Mouse (Mus musculus): ENCODE data around the gene Nop16.

The Nop16 gene

DNA sequence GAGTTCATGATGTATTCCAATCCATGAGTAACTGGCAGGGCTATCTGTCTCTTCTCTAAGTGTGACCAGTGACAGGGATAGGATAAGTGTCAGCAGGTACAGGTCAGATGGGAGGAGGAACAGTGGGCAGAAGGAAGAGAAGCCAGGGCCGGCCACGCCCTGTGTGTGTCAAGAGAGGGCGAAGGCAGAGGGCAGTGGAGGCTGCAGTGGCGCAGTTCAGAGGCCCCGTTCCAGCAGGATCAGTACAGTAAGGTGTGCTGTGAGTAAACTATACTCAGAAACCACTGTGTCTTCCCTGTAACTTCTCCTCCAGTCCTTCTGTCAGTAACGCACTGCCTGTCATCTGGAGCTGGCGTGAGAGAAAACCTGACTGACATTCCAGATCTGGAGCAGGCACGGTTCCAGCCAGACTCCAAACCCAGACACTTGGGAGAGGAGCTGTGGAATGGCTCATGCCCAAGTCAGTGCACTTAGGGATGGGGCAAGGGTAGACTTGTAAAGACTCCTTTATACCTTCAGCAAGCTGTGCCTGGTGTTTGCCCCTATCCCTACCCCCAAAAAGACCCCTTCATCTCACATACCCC is 6.3 kb upstream of the Nop16 start:
- no peak for DNase-seq

DNA sequence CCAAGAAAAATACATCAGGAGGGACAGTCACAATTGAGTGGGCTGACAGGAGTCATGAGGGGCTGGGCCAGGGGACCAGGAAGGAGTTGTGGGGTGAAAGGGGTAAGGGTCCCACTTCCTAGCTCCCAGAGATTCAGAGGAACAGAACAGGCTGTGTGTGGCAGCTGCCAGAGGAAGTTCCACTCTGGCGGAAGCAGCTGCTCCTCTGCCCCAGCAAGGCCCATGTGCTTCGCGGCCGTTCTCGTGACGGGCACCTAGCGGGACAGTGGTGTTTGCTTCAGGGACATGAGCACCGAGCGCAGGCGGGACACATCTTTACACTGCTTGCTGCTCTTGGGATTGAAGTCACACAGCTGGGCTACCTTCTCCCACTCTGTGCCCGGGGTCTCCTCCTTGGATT is 3.7 kb upstream of the Nop16 start:
- no peak for DNase-seq

DNA sequence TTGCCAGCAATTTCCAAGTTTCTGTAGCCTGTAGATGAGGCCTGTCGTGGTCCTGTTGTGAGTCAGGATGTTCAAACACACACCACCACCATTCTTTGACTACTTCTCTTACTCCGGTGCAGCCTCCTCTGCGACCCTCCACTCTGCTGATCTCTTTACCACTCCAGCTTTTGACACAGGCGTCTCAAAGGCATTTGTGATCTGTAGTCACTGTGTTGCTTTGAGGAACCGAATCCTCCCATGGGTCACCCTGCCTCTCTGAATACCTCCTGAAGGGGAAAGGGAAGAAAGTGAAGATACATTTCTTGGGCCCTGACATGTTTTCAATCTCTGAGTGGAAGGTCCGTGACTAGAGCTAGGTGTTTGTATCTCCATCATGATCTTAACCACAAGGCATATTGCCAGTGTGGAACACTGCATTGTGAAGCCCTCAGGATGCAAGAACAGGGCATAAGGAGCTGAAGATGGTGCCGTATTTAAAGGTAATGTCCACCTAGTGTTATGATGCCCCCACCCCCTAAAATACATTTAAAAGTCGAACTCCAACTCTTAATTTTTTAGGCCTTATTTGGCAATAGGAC is 2.0 kb upstream of the Nop16 start:
- no peak for DNase-seq

DNA sequence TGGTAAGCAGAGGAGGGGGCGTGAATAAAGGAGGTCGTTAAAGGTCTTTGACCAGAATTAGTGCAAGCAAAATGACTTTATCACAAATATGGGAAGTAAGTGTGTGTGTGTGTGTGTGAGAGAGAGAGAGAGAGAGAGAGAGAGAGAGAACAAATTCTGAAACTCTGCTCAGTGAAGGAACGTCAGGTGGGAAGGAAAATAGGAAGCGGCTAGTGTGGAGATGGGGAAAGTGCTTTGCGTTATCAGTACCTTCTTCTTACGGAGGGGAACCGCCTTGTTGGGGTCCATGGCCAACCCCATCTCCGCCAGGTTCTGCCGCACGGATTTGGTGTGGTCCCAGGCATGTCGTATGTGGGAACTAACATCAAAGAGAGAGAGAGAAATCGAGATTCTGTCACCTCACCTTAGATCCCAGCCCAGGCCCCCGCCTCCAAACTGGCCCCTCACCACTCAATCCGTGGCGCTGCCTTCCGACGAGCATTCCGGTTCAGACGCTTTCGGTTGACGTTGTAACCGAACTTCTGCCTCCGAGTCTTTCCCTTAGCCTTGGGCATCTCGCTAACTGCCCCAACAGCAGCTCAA is 385 bp downstream of the Nop16 start:
- DNase-seq = no peak

DNA sequence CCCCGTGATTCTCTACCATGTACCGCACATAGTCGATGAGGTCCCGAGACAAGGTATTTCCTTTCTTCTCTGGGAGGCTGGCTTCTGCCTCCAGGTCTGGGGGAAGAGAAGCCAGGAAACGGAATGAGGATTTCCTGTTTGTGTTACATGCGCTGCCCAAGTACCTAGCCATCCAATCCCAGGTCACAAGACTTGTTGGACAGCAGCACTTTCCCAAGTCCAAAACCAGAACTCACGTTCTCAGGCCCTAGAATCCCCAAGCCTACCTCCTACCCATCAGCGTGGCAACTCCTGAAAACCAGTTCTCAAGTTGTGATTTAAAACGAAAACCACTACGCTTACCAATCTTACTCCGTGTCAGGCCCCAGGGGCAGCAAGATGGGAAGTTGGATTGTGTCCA is 4.1 kb downstream of the Nop16 start:
- no peak for DNase-seq

DNA sequence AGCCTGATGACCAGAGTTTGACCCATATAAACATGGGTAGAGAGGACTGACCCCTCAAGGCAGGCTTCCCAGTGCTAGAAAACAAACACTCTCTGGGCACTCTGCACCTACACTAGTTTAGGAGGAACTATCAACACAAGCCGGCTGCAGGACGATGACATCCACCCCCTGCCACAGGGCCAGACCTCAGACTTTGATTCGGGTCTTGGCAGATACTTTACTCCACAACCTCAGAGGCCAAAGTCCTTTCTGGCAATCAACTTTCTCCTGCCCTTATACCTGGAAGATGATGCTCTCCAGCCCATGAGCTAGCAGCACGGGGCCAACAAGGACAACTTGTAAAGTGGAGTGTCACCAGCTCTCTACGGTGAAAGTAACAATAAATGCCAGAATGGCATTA is 7.0 kb downstream of the Nop16 start:
- no peak for DNase-seq

DNA sequence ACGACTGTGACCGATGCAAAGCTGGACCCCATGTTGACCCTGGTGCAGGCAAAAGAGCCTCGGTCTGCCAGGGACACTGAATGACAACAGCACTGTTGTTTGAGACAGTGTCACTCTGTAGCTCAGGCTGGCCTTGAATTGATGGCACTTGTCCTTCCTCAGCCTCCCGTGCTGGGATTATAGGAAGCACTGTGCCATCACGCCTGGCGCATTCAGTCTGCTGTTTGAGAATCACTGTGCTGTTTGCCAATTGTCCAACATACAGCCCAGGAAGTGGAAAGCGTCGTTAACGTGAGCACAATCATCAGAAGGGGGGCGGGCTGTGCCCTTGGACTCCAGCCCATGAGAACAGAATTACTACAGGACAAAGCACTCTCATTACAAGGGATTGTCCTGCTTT is 7.8 kb downstream of the Nop16 start:
- no peak for DNase-seq

DNA sequence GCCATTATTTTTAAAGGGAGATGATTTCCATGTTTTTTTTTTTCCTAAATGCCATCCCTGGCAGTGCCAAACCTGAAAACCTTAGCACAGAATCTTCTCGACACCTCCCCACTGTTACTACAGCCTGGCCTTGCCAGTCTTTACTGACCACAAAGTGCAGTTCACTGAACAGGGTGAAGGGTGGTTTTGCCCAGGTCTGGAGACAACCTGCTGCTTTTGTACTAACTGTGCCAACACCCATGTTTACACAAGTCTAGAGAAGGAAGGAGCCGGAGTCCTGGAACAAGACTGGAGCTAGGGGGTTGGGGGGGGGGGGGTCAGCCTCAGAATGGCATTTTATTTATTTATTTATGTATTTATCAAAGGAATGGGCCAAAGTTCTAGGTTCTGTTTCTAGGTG is 8.5 kb downstream of the Nop16 start:
- no peak for DNase-seq

DNA sequence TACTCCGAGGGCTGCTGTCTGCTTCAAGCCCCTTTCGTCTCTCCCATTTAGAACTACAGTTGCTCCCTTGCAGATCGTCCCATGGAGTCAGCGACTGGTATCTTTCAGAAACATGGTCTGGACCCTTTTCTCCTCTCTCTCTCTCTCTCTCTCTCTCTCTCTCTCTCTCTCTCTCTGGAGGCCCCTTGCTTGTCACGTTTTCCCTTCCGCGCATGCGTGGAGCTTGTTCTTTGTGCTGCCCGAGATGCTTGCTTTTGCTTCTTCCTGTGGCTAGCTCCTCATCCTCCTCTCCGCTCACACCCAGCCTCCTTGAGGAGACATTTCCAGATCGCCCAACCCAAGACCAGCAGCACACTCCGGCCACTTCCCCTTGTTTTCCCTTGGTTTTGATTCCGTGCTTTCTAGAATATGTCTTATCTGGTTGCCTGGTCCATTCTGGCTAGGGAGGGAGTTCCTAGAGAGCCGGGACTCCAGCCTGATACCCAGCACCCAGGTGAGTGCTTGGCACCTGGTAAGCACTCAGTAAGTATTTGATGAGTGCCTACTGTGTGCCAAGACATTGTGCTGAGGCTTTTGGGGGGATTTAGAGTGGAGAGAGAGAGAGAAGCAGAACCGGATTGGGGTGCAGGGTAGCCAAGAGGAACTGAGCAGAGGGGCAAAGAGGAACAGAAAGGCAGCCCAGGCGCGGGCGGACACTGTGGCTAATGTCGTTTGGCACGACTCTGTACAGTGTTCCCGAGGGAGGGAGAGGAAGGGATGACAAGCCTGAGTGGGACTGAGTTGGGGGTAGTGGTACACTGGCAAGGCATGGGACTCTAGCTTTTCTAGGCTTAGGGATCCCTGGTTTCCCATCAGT is 12.0 kb downstream of the Nop16 start:
- no peak for DNase-seq

DNA sequence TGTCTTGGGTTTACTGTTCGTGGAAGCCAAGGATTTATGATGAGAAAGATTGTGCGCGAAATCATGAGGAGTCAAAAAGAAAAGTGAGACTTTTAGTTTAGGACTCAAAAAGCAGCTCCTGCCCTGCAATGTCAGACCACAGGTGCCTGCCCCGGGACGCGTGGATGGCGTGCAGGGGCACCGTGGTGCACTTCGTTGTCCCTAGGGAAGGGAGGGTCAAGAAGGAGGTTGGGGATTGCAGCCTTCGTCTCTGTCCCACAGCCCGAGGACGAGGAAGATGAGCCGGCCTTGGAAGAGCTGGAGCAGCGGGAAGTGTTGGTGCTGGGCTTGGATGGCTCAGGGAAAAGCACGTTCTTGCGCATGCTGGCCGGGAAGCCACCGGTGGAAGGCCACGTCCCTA is 14.4 kb downstream of the Nop16 start:
- DNase-seq = no peak

DNA sequence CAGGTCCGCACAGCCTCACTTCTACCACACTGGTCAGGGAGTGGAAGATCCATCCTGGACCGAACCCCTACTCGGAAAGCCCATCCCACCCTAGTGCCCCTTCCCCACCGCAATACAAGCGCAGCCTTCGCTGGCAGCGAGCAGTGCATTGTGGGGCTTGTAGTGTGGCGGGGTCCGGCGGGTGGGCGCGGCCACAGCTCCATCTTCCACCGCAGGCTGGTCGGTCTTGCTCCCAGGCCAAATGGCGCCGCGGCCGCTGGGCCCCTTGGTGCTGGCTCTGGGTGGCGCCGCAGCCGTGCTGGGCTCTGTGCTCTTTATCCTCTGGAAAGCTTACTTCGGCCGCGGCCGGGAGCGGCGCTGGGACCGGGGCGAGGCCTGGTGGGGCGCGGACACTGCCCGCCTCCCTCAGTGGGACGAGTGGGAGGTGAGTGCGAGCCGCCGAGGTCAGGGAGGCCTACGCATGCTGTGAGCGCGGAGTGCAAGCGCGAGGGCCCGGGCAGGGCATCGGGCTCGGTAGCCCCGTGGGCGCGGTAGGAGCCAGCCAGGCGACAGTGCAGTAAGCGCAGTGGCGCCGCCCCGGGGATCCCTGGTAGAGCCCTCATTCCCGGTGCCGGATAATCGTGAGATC is 14.9 kb downstream of the Nop16 start, which contains the start of gene Arl10:
Arl10 (plus strand) TSS at position 162 of the 628 bp plus-strand sequence.
- DNase-seq = peak; percentile 75

DNA sequence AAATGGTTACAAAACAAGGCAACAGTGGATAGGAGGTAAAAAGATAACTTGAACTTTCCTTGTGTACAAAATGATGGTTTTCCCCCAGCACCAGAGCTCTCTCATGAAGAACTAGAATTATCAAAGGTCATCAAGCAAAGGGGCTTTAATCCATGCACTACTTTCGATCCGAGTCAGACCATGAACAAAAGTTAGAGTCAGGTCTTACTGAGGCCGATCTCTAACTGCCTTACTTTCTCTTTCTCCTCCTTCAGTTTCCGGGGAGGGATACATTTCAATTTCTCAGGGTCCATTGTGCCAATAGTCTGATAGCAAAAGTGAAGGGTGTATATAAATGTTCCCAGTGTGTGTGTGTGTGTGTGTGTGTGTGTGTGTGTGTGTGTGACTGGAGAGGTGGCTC is 17.3 kb downstream of the Nop16 start:
- DNase-seq = no peak

DNA sequence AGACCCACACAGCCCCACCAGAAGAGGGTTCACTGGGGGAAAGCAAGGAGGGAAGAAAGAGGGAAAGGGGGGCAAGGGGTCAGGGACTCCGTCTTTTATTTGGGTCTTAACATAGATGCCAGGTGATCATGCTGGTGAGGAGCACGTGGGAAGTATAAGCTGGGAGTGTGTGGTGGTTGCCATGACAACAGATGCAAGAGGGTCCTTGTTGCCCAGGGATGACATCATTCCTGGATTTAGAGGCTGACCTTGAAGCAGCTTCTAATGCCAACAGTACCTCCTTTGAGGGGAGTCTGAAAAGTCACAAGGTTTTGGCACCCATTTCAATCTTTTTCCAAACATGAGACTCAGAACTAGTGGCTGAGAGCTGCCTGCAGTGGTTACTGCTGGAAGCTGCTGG is 18.3 kb downstream of the Nop16 start:
- DNase-seq = no peak

DNA sequence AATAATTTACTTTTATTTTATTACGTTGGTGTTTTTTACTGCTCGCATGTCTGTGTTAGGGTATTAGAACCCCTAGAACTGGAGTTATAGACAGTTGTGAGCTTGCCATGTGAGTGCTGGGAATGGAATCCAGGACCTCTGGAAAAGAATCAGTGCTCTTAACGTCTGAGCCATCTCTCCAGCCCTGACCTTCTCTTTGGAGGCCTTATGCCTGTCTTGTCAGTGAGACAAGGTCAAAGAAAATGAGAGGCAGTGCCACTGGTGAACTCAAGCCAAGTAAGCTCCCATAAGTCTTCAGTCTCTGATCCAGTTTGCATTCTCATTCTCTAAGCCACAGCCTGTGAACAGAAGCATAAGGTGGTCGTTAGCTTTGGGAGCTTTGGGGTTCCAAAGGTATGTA is 19.2 kb downstream of the Nop16 start:
- no peak for DNase-seq

DNA sequence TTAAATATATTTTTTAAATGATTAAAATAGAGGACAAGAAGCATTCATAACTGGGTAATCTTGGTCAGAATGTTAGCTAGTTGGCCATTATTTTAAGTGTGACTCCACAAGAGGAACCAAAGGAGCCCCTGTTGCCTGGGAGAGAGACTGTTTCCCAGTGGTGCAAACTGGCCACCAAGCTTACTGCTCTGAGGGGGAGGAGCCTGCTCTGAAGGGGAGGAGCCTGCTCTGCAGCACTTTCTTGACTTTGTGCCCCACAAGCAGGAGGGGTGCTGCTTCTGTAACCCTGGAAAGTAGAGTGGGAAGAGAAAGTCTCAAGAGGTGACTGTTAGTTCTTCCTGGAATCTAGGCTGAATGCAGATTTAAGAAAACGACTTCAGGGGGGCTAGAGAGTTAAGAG is 20.6 kb downstream of the Nop16 start:
- DNase-seq = no peak

DNA sequence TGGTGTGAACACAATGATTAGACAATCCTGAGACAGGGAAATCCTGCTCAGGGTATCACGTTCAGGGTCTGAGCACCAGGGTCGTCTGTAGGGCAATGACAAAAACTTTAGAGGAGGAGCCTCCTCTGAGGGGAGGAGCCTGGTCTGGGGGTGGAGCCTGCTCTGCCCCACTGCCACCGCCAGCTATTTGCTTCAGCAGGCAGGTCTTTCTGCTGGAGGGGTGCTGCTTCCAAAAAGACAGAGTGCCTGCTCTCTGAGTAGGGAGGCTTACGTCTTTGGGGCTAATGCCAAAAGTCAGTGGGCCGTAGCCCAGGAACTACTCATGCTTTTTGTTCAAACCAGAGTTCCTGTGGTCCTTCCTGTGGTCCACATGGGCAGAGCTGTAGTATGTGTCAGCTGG is 21.5 kb downstream of the Nop16 start:
- DNase-seq = no peak

DNA sequence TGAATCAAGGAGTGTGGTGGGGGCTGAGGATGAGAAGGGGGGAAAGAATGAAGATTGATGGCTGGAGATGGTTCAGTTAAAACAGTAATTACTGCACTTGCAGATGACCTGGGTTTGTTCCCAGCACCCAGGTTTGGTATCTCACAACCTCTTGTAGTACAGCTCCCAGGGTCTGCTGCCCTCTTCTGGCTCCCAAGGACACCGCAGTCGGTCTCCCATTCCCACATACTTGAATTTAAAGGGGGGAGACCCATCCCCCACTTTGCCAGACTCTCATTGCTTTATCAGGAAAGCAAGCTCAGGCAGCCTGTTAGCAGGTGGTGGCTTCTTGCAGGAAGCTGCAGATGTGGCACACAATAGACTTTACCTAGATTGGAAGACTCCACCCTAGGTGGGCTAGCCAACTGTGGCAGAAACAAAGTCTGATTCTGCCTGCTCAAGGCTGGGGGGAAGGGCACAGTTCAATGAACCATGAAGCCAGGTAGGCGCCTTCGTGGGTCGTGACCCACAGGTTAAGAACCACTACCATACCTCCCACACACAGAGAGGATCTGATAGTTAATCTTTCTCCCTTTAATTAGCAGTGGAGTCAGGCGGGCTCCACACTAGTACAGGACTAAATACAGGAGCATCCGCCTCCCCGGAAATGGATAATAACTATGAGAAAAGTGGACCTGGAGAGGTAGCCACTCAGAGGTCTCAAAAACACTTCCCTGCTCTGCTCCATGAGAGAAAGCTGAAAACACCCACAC is 24.1 kb downstream of the Nop16 start:
- DNase-seq = peak; percentile 67

DNA sequence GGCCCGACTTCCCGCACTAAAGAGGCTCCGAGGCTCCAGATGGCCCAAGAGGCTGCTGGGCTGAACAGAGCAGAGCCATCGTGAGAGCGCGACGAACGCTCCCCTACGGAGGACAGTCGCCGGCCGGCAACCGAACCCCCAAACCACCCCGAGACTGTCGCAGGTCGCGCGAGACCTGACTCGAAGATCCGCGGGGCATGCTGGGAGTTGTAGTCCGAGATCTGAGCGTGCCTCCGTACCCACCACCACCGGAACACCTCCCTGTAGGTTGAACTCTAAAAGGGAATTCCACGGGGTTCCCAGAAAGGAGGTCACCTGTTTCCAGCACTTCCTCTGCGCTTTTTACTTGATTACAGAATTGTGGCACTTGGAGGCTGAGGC is 24.7 kb downstream of the Nop16 start, which contains the start of gene 4833439L19Rik:
4833439L19Rik (minus strand) TSS at position 235 of the 381 bp plus-strand sequence.
- DNase-seq = peak; percentile 97

DNA sequence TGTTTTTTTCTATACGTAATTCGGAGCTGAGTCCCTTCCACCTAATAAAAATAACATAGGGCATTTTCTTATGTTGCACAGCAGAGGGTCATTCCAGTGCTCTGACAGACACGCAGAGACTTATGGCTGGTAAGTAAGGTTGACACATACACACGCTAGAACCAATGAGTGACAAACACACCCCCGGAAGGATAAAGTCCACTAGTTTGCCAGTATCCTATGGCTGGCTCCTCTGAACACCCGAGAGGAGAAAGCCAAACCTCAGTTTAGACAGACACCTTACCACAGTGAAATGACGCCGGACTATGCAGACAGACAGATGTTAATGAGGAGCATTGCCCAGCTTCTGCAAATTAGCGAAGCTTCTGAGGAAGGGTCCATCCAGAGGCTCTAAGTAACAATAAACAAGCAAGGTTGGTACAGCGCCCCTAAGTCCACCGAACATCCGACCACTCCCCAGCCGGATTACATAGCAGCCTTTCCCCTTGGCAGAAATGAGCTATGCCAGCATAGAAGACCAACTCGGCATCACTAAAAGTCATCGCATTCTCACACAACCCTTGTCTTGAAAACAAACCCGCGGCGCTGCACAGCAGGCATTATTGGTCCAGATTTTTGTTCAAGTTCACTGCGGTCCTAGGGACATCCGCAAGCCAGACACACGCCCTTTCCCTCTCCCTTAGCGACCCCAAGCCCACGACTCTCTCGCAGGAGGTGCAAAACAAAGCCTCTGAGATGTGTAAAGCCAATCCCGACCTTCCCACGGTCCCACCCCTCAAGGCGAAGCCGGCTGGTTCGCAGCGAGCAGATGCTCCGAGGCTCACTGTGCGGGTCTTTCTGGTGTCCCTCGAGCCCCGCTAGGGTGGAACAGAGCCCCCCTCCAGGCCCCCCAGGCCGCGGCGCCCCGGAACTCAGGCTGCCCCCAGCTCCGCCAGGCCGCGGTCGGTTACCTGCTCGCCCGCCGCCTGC is 25.4 kb downstream of the Nop16 start:
- DNase-seq = no peak

DNA sequence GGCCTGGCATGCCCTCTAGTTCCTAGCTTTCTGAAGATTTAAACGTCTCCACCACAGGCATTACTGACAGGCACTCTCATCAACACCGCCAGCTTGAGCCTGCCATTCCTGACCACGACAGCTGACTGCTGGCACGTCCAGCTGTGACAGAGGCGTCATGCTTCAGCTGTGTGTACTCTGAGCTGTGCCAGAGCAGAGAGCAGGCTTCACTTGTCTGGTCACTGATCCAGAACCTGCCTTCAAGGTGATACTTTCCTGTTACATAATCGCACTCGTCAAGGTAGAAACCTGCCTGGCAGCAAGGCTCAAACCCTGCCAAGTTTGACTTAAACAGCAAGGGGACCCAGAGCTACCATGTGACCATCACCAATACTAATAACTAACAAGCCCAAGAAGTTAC is 27.3 kb downstream of the Nop16 start:
- DNase-seq = no peak

DNA sequence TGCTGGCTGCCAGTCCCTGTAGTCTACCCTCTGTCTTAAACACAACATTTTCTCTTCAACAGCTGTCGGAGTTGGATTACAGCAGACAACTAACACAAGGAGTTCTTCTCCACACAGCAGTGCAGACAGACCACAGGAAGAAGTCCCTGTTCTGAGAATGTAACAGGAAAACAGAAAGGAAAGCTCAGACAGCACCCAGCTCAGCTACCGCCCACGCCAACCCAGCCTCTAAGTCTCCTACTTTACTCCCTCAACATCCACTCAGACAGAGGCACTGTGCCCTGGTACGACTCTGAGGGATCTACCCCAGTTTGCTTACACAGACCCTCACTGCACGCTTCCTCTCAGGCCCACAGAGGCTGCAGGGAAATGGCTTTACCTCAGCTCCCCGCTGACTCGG is 29.3 kb downstream of the Nop16 start:
- no peak for DNase-seq

All from lung, postnatal 14 days (tissue).